Mouse (Mus musculus) heart, embryonic 14.5 days (tissue): ENCODE results near the gene Pml. TPM values are rescaled to one million over a fixed set of nuclear protein-coding genes. Genes with fewer than 3 reads are reported as not detected.

Experiments used
- ATAC-seq: fragments of 200-750 bp; cut with Nextera tagmentation; 2 replicates; pipeline ENCODE4 v1.8.0; 2017; ENCODE audit warnings: low read depth, moderate TSS enrichment; ENCODE audit not compliant: insufficient number of reproducible peaks, insufficient read depth, low FRiP score
- H3K27ac ChIP-seq, 2 experiments: fragments of 200-500 bp in 1 of 2; fragments of 300-500 bp in 1 of 2; sonication (generic) in 1 of 2; replicated peaks in 1 of 2; 2 replicates each; pipeline ENCODE4 v1.5.1; 2012 to 2014; ENCODE audit warnings: low read depth in 2 of 2, low read length in 2 of 2, control low read depth in 1 of 2, mild to moderate bottlenecking in 1 of 2, mixed read lengths in 1 of 2; ENCODE audit not compliant: control insufficient read depth in 1 of 2, insufficient read depth in 1 of 2
- H3K27me3 ChIP-seq: fragments of 300-500 bp; sonication (generic); 2 replicates; pipeline ENCODE4 v1.6.1; 2014; ENCODE audit warnings: mild to moderate bottlenecking, low read length, control low read depth; ENCODE audit not compliant: control insufficient read depth, insufficient read depth
- H3K36me3 ChIP-seq: fragments of 300-500 bp; sonication (generic); 2 replicates; pipeline ENCODE4 v1.6.1; 2014; ENCODE audit warnings: mild to moderate bottlenecking, control low read depth, low read length, mixed read lengths; ENCODE audit not compliant: control insufficient read depth, insufficient read depth
- H3K4me1 ChIP-seq, 2 experiments: fragments of 200-500 bp in 1 of 2; fragments of 300-500 bp in 1 of 2; sonication (generic) in 1 of 2; 2 replicates each; pipeline ENCODE4 v1.6.1; 2012 to 2014; ENCODE audit warnings: low read length in 2 of 2, control low read depth in 1 of 2, mixed read lengths in 1 of 2; ENCODE audit not compliant: control insufficient read depth in 2 of 2, insufficient read depth in 2 of 2
- H3K4me2 ChIP-seq: fragments of 300-500 bp; sonication (generic); 2 replicates; pipeline ENCODE4 v1.6.1; 2014; ENCODE audit warnings: mild to moderate bottlenecking, low read length
- H3K4me3 ChIP-seq, 2 experiments: fragments of 200-500 bp in 1 of 2; fragments of 300-500 bp in 1 of 2; sonication (generic) in 1 of 2; 2 replicates each; pipeline ENCODE4 v1.5.1; 2012 to 2014; ENCODE audit warnings: low read length in 2 of 2, mild to moderate bottlenecking in 2 of 2, control low read depth in 1 of 2, low read depth in 1 of 2, moderate library complexity in 1 of 2; ENCODE audit not compliant: control insufficient read depth in 1 of 2, insufficient read depth in 1 of 2
- H3K9ac ChIP-seq: fragments of 300-500 bp; sonication (generic); 2 replicates; pipeline ENCODE4 v1.6.1; 2014; ENCODE audit warnings: mild to moderate bottlenecking, low read length
- H3K9me3 ChIP-seq: fragments of 300-500 bp; sonication (generic); 2 replicates; pipeline ENCODE4 v1.6.1; 2016; ENCODE audit warnings: low read length, control low read depth; ENCODE audit not compliant: control insufficient read depth
- WGBS: fragments of 180-500 bp; shearing (Covaris S2); extraction: QIAGEN DNeasy Blood & Tissue Kit; methylation state at CpG from one replicate; pipeline ENCODE4 v1.1.7; 2014; 5-methylcytosine and 5-hydroxymethylcytosine counted together
- polyA plus RNA-seq: library from polyadenylated mRNA; unstranded; fragments of >200 nt; fragmentation: Nextera tagmentation; extraction: Ambion mirVana; gene quantifications from 2 replicates; pipeline ENCODE4 v1.2.1, GENCODE M21; 2014

Gene Pml
- polyA plus RNA-seq, 1 experiment from 2014 or later = 11.0 TPM

DNA sequence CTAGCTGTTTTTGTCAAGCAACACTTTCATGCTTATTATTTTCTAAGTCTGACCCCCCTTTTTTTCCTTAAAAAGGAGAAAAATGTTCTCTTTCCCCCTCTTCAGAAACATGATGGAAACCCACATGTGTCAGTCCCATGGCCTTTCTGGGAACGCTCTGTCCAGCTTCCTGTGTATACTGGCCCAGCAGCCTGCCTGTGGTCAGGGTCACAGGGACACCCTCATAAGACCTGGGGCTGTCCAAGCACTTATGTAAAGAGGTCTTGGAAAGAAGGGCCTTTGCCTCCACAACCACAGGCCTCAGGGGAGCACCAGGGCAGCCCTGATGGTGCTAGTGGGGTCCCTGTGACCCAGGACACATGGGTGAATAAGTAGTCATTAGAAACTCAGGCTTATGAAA is 39.5 kb upstream of the Pml start:
- Histone ChIP-seq H3K4me2 (no peak overlapping the region), H3K36me3 (peaks cover 49% of the 10 kb centered on the region), H3K27ac (no peak overlapping the region), H3K9me3 (no peaks in the 10 kb centered on the region), H3K27me3 (no peaks in the 10 kb centered on the region), H3K4me3 (no peak overlapping the region), H3K4me1 (no peaks in the 10 kb centered on the region), H3K9ac (no peak overlapping the region)
- ATAC-seq = no peak
- WGBS = 71% methylated on average over 1 of the region's 1 CpGs

DNA sequence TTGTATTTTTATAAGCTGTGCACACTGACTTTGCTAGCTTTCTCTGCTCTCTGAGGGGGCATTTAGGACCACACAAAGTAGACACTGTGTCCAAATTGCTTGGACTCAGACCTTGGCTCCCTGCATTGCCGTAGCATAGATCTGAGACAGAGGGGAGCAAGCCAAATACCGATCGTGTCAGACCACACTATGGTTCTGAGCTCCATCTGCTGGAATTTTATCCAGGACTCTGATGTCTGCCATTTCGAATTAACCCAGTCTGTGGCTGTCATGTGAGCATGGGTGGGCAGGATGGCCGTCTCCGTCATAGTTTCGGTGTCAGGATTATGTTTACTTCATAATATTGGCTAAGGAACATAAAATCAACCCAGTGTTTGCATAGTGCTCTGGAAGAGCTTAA is 33.8 kb upstream of the Pml start:
- 54% methylated on average over 7 of the region's 7 CpGs for WGBS
- Histone ChIP-seq H3K27ac (peak overlapping the region; percentile 2 to 55; a peak in 3 of 4 replicates), H3K9ac (no peak overlapping the region), H3K4me3 (no peak overlapping the region), H3K36me3 (peaks cover 9% of the 10 kb centered on the region; the same call in 1 of the 2 replicates), H3K9me3 (no peaks in the 10 kb centered on the region), H3K27me3 (no peaks in the 10 kb centered on the region), H3K4me1 (peaks cover 8 to 17% of the 10 kb centered on the region in 2 experiments), H3K4me2 (no peak overlapping the region)
- no peak for ATAC-seq

DNA sequence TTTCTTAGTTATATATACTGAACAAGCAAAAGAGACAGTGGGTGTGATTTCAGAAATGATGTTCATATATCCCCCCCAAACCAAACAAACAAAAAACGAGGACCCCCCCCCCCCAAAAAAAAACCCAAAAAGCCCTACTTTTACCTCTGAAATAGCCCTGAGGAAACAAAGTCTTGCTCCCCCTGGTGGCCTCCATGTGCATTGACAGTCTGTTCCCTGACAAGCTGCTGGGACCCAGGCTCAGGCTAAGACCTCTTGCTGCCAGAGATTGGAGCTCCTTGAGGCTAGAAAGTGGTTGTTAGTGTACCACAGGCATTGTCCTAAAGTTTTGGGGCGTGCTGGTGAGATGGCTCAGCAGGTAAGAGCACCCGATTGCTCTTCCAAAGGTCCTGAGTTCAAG is 32.0 kb upstream of the Pml start:
- Histone ChIP-seq H3K4me2 (no peak overlapping the region), H3K4me3 (no peak overlapping the region), H3K9ac (no peak overlapping the region), H3K4me1 (peaks cover 8 to 17% of the 10 kb centered on the region in 2 experiments), H3K9me3 (no peaks in the 10 kb centered on the region), H3K27me3 (no peaks in the 10 kb centered on the region), H3K27ac (no peak overlapping the region), H3K36me3 (no peaks in the 10 kb centered on the region)
- WGBS = 67% methylated on average over 3 of the region's 3 CpGs
- ATAC-seq = no peak

DNA sequence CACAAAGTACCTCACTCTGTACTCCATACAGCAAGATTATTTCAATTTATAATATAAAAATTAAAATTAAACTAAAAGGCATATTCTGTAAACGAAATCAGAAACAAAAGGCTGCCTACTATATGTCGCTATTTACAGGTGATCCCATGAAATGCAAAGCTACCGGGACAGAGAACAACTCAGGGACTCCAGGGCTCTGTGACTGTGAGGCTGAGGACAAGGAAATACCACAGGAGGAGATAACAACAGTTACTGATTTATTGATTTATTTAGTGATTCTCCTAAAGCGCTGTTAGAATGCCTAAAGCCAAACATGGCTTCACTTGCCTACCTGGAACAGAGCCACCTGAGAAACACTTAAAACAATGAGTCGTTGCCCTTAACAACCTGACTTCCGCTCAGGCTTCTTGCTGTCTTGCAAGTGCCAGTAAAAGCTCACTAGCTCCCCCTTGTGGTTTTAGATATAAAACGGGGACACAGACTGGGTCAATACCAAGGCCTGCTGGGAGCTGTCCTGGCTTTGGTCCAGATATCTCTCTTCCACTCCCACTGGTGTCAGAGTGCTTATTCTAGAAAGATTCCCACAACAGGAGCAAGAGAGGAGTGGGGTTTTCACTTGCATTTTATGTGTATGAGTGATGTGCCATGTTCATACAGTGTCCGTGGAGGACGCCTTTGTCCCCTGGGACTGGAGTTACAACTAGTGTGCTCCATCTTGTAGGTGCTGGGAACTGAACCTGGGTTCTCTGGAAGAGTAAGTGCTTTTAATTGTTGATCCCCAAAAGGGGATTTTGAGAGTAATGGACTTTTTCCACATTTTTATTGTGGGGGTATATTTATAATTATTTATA is 30.9 kb upstream of the Pml start:
- Histone ChIP-seq H3K4me1 (peaks cover 13 to 21% of the 10 kb centered on the region in 2 experiments), H3K9ac (no peak overlapping the region), H3K9me3 (no peaks in the 10 kb centered on the region), H3K4me2 (peak overlapping the region; percentile 25; the same call in 1 of the 2 replicates), H3K27ac (no peak overlapping the region), H3K4me3 (no peak overlapping the region), H3K36me3 (no peaks in the 10 kb centered on the region), H3K27me3 (no peaks in the 10 kb centered on the region)
- 40% methylated on average over 9 of the region's 9 CpGs for whole genome bisulfite sequencing
- ATAC-seq = no peak; the same call in 1 of the 2 replicates

DNA sequence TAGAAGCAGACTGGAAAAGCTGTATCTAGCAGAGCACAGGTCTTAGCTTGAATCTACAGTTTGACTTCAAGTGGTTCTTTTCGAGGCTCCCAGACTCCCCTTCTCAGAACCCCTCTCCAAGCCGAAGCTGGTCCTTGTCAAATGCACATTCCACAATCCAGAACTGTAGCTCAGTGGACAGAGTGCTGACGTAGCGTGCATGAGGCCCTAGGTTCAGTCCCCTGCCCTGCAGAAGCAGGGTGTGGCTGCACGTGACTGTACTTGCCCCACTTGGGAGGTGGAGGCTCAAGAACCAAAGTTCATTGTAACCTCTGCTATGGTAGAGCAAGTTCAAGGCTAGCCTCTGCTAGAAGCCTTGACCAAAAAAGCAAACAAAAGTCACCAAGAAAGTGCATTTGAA is 30.2 kb upstream of the Pml start:
- no peaks in the 10 kb centered on the region for H3K36me3 ChIP-seq
- H3K4me3 ChIP-seq = no peak overlapping the region
- WGBS = 38% methylated on average over 5 of the region's 5 CpGs
- H3K9me3 ChIP-seq = no peaks in the 10 kb centered on the region
- H3K27me3 ChIP-seq = no peaks in the 10 kb centered on the region
- peaks cover 16 to 28% of the 10 kb centered on the region in 2 experiments for H3K4me1 ChIP-seq
- no peak for ATAC-seq
- no peak overlapping the region for H3K4me2 ChIP-seq
- no peak overlapping the region; a peak in 1 of 4 replicates for H3K27ac ChIP-seq
- no peak overlapping the region for H3K9ac ChIP-seq

DNA sequence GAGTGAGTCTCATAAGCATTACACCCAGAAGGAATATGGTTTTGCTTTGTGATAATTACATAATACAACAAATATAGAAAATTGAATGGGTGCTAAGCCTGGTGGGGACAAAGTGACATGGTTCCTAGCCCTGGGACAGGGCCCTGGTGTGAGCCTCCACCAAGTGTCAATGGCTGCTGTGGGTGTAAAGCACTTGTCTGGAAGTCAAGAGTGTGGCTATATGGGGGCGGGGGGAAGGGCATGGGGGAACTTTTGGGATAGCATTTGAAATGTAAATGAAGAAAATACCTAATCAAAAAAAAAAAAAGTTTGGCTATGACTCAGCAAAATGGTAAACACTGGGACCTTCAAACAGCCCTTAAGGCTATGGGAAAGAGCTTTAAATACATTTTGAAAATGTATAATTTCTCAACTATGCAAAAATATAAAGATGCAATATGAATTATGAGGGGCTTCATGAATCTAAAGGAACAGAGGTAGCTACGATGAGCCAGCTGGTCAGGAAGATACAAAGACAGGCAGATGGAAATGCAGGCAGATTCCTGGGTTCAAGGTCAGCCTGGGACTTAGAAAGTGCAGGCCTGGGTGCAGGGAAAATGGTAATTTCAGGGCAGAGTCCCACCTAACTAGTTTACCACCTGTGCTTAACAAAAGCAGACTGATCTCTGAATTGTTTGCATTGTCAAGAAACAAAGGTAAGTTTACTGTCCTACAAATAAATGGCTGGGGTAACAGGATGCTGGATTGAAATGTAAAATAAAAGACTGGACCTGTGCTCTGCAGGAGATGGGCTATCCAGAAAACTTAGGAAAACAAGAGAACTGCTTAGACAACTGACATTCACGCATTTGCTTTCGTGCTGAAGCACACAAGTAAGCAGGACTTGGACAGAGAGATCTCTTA is 29.5 kb upstream of the Pml start:
- H3K27ac ChIP-seq = no peak overlapping the region; a peak in 1 of 4 replicates
- WGBS = 70% methylated on average over 4 of the region's 4 CpGs
- H3K4me1 ChIP-seq = peaks cover 21 to 35% of the 10 kb centered on the region in 2 experiments
- H3K4me2 ChIP-seq = no peak overlapping the region
- no peak overlapping the region for H3K4me3 ChIP-seq
- H3K27me3 ChIP-seq = no peaks in the 10 kb centered on the region
- no peaks in the 10 kb centered on the region for H3K9me3 ChIP-seq
- H3K36me3 ChIP-seq = no peaks in the 10 kb centered on the region
- no peak for ATAC-seq
- H3K9ac ChIP-seq = no peak overlapping the region

DNA sequence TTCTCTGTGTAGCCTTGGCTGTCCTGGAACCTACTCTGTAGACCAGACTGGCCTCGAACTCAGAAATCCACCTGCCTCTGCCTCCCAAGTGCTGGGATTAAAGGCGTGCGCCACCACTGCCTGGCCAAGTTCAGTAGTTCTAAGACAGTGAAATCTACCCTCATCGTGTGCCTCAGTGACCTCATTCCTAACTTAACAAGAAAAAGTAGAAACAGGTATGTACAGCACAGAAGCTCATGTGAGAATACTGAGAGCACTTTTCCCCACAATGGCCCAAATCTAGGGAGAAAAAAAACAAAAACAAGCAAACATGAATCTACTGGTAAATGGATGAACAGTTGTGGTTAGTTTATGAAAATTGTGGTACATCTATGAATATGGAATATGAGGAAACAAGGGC is 28.7 kb upstream of the Pml start:
- Histone ChIP-seq H3K4me2 (no peak overlapping the region), H3K36me3 (no peaks in the 10 kb centered on the region), H3K27me3 (no peaks in the 10 kb centered on the region), H3K4me3 (no peak overlapping the region), H3K9ac (no peak overlapping the region), H3K9me3 (no peaks in the 10 kb centered on the region), H3K27ac (no peak overlapping the region), H3K4me1 (peaks cover 18 to 34% of the 10 kb centered on the region in 2 experiments)
- WGBS = 83% methylated on average over 4 of the region's 4 CpGs
- ATAC-seq = no peak
